Mouse (Mus musculus): ENCODE data around the gene Fam122a.

DNA sequence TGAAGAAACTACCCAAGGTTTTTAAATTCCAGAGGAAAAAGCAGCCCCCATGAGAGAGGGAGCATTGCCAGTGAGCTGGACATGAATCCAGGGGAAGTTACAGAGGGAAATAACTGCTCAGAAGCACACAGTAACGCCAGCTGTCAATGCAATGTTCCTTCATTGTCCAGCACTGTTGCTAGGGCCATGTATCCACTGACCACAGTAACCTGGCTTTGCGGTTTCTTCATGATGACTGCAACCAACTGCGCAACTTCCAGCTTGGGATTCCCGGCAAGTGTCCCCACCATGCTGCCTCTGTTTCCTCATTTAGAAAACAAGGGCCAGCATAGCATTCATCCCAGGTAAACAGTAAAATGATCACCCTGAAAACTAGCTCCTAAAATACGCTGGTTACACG is 5.6 kb downstream of the Fam122a start:
- TF ChIP-seq POLR2A (IDR thresholded peaks at IDR 0.05; ENCODE audit: low read depth, low read length) (no peak), CTCF (IDR thresholded peaks at IDR 0.05; ENCODE audit: borderline replicate concordance, insufficient read depth, low read length) (no peak)
